Mouse (Mus musculus) cortical plate, adult 2 months (tissue): ENCODE data around the gene Ccdc8. TPM values are rescaled to one million over a fixed set of nuclear protein-coding genes. Genes with fewer than 3 reads are reported as not detected.
A peak's percentile ranks its signal among the peaks of the same experiment; 100 is the strongest.

ENCODE experiments used
- H3K27ac ChIP-seq: fragments of 200-500 bp; 2 replicates; pipeline ENCODE4 v1.5.1; 2012; ENCODE audit warnings: low read length, control low read depth, inconsistent platforms; ENCODE audit not compliant: insufficient read depth
- H3K4me1 ChIP-seq: fragments of 200-500 bp; 2 replicates; pipeline ENCODE4 v1.6.1; 2011; ENCODE audit warnings: low read length; ENCODE audit not compliant: control insufficient read depth, insufficient read depth
- H3K4me3 ChIP-seq: fragments of 200-500 bp; 2 replicates; pipeline ENCODE4 v1.5.1; 2011; ENCODE audit warnings: mild to moderate bottlenecking, low read length, control low read depth; ENCODE audit not compliant: insufficient read depth
- CTCF ChIP-seq: fragments of 200-500 bp; IDR thresholded peaks from 2 replicates; pipeline ENCODE4 v1.5.1; 2011; ENCODE audit warnings: mild to moderate bottlenecking, control low read depth, low read length; ENCODE audit not compliant: insufficient read depth; ENCODE audit errors: extremely low read depth
- POLR2A ChIP-seq: fragments of 200-500 bp; IDR thresholded peaks from 2 replicates; pipeline ENCODE4 v1.6.1; 2011; ENCODE audit warnings: mild to moderate bottlenecking, low read length, control low read depth; ENCODE audit not compliant: insufficient read depth; ENCODE audit errors: extremely low read depth
- polyA plus RNA-seq: library from polyadenylated mRNA; depleted of rRNA; stranded (reverse); fragments of >200 nt; gene quantifications from 2 replicates; pipeline ENCODE4 v1.2.3, GENCODE M21; 2012

Gene Ccdc8
- polyA plus RNA-seq, 1 experiment = 1.8 TPM

DNA sequence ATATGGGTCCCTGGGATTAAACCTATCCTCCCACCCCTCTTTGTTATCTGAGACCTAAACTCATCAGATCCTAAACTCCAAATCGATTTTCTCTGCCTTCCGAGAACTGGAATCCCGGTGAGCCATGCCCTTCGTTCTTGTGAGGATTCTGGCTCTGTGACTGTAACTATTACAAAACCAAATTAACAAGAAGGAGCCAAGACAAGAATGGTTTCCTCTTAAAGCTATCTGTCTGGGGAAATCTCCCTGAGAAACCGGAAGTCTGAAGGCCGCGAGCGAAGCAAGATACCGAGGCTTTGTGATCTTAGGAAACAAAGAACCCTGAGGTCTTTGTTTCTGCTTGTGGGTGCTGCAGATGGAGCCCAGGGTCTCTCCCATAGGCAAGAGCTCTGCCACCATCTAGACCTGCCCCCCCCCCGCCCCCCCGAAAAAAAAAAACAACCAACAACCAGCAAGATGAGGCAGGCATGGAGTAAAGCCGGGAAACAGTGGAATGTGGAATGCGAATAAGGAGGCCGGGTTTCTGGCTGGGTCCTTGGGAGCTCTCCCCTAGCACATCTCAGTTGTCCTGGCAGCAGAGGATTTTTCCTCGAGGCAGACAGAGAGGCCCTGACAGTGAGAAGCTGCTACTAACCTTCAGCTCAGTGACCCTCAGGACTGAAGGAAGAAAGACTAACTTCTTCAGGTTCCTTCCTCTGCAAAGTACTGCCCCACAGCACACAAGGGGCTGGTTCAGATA is 2.3 kb upstream of the Ccdc8 start:
- Histone ChIP-seq H3K27ac (no peak overlapping the region), H3K4me1 (peaks cover 11% of the 10 kb centered on the region), H3K4me3 (no peak overlapping the region)
- TF ChIP-seq CTCF (no peak), POLR2A (no peak)

DNA sequence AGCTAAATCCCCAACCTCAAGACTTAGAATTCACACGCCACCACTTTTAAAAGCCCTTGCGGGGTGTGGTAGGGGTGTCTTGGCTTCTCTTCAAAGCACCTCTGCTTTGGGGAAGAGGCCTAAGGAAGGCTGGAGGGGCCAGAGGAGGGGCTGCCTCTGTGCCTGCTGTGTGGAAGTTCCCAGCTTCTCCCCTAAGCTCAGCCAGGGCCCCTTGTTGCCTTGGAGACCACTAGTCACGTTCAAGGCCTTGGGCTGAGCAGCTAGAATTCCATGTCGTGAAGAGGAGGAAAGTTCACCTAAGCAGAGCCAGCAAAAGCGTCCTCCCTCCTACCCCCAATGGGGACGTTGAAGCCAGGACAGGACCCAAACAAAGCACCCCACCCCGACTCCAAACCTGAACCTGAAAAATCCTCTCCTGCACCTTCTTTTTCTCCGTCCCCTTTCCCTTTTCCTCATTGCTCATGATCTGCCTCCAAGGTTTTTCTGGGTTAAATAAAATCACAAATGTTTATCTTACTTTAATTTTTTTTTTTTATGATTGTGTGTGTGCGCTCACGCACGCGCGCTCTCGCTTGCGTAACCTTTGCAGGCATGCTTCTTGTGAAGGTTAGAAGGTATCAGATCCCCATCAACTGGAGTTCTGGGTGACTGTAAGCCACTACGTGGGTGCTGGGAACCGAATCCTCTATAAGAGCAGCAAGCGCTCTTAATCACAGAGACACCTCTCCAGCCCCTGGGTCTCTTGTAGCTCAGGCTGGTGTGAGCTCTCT is 642 bp upstream of the Ccdc8 start:
- TF ChIP-seq CTCF (no peak), POLR2A (no peak)
- Histone ChIP-seq H3K4me1 (peaks cover 5% of the 10 kb centered on the region), H3K27ac (no peak overlapping the region), H3K4me3 (no peak overlapping the region)

DNA sequence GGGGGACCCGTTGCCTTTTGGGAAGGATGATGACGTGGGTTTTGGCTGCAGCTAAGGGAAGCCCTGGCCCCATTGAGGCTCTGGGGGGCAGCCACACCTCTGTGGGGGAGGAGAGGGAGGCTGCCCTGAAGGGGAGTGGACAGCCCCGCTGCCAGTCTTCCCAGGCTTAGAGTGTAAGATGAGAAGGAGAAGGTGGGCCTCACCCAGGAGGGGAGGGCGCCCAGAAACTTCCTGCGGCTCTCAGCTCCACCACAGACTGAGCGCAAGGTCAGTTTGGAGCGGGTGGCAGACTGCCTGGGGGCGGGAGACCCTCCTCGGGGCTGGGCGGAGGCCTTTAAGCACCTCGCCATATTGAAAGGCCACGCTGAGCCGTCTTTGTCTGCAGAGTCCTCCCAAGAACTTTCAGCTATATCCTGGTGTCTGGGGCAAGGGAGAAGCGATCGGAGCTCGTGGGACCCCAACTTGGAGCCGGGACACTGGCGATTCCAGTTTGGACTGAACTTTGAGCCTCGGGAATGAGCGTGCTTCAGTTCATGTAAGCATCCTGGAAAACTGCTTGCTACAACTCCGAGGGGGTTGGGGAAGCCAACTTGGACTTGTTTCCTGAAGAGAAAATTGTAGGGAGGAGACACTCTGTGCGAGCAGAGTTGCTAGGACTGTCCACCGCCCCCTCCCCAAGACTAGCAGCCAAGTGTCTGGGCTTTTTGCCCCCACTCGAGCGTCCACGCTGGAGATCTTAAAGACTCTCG is 1.3 kb downstream of the Ccdc8 start:
- Histone ChIP-seq H3K4me3 (peak overlapping the region; percentile 28), H3K27ac (no peak overlapping the region), H3K4me1 (no peaks in the 10 kb centered on the region)
- TF ChIP-seq CTCF (no peak), POLR2A (0 out of 2 replicates have a peak, but pooled peaks have one; percentile 16)

DNA sequence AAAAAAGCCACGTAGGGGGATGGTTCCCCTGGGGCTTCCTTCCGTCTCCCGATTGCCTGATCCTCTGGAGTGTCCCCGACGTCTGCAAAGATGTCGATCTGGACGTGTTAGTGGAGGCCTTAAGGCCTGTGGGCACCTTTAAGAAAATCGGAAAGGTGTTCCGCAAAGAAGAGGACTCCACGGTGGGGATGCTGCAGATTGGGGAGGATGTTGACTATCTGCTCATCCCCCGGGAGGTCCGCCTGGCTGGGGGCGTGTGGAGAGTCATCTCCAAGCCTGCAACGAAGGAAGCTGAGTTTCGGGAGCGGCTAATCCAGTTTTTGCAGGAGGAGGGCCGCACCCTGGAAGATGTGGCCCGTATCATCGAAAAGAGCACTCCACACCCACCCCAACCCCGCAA is 1.9 kb downstream of the Ccdc8 start:
- TF ChIP-seq CTCF (no peak), POLR2A (no peak)

DNA sequence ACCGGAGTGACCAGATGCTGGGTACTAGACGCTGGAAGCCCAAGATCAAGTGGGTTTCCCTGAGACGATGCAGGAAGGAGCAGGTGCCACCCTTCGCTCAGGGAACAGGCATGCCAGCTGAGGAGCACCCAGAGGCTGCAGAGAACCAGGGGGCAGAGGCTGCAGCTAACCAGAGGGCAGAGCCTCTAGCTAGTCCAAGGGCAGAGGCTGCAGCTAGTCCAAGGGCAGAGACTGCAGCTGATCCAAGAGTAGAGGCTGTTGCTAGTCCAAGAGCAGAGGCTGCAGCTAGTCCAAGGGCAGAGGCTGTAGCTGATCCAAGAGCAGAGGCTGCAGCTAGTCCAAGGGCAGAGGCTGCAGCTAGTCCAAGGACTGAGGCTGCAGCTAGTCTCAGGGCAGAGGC is 2.8 kb downstream of the Ccdc8 start:
- TF ChIP-seq CTCF (no peak), POLR2A (no peak)
- Histone ChIP-seq H3K27ac (no peak overlapping the region), H3K4me3 (no peak overlapping the region), H3K4me1 (no peaks in the 10 kb centered on the region)

More for the DNA sequence above, 1.9 kb downstream of the Ccdc8 start:
- Histone ChIP-seq H3K4me3 (peak overlapping the region; percentile 28; the same call in 1 of the 2 replicates), H3K4me1 (no peaks in the 10 kb centered on the region), H3K27ac (no peak overlapping the region)

DNA sequence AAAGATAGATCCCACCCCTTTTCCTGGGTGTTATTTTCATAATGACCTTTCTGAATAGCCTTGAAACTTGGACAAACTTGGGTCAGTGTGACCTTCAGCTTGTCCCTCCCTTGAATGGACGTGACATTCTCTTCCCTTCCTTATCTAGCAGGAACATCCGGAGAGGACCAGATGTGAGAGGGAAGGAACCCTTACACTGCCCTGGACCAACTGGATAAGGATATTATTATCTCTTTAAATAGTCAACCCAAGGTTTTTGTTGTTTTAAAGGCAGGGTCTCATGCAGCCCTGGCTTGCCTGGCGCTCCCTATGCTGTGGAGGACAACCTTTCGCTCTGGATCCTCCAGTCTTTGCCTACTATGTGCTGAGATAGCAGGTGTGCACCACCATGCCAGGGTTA is 6.7 kb downstream of the Ccdc8 start:
- no peaks in the 10 kb centered on the region for H3K4me1 ChIP-seq
- H3K4me3 ChIP-seq = no peak overlapping the region
- H3K27ac ChIP-seq = no peak overlapping the region
- TF ChIP-seq CTCF = no peak
- no peak for TF ChIP-seq POLR2A

DNA sequence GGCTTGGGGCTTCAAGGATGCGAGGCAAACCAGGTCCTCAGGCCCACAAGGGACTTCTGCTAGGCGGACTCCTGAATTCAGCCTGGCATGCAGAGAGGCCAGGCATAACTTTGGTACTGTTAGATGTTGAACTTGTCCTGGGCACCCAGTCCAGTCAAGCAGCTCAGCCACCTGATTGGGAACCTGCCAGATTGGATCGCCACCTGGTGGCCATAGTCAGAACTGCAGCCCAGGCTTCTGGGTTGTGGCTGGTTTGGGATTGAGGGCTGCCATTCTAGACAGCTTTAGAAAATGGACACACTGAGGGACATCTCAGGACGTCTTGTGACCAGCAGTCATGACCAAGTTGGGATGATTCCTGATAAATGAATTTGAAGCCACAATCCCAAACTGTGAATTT is 7.1 kb downstream of the Ccdc8 start:
- TF ChIP-seq POLR2A = no peak
- TF ChIP-seq CTCF = peak; percentile 92
- H3K27ac ChIP-seq = no peak overlapping the region
- no peaks in the 10 kb centered on the region for H3K4me1 ChIP-seq
- H3K4me3 ChIP-seq = no peak overlapping the region

DNA sequence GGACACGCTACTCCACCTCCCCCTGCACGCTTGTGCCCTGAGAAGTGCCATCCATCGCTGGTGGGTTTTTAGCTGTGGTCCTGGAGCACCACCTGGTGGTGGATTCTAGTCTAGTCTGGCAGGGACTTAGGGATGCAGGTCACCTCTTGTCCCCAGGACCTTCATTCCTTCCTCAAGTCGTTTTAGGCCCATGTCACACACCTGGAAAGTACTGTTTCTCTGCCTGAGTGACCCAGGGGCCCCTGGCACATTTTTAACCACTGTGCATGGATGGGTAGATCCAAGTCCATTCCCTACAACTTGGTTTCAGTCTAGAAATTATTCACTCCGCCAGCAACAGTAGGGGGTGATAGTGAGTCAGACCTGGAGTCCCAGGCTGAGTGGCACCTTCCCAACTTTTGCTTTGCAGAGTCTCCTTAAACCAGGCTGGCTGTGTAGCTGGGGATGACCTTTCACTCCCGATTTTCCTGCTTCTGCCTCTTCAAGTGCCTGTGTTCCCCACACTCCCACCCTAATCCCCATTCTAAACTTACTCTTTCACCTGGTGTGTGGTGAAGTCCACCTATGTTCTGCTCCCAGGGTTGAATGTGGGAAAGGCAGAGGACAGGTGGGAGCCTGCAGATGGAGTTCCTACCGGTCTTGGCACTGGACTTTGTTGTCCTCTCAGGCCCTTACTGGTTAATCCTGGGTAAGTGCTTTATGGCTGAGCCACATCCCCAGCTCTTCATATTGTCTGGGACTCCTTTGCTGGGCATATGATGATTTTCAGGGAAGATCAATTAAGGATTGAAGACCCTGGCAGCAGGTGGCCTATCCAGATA is 10.1 kb downstream of the Ccdc8 start:
- Histone ChIP-seq H3K27ac (no peak overlapping the region), H3K4me3 (no peak overlapping the region), H3K4me1 (no peaks in the 10 kb centered on the region)
- TF ChIP-seq CTCF = peak; percentile 95
- TF ChIP-seq POLR2A = no peak

DNA sequence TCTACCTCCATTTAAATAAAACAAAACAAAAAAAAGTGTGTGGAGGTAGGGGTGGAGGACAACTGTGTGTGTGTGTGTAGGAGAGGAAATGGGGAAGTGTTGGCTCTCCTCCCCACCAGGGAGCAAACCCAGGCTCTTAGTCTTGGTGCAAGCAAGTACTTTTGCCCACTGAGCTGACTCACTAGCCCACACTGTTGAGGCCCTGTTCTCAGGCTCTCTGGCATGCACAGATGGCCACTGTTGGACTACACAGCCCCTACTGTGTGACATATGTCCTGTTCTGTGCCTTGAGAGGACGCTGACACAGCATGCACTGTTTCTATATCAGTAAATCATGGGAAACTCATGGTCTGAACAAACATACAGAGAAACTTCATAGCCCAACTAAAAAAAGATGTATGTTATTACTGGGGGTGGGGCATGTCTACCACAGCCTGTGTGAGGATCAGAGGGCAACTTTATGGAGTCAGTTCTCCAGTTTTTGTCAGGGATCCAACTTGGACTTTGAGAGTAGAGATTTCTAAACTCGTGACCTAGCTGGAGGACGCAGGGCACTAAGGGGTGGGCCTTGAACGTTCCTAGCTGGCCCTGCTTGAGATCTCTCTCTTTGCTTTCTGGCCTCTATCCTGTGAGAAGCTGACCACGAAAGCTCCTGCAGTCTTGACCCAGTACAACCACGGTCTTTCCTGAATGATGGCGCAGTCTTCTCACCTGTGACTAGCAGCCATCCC is 10.9 kb downstream of the Ccdc8 start:
- TF ChIP-seq CTCF (no peak), POLR2A (no peak)
- H3K4me3 ChIP-seq = no peak overlapping the region
- no peak overlapping the region for H3K27ac ChIP-seq
- no peaks in the 10 kb centered on the region for H3K4me1 ChIP-seq
